Mouse (Mus musculus) forelimb bud, embryonic 11.5 days (tissue): ENCODE data around the gene Rpusd3.

Experiments
- DNase-seq: peaks from one replicate; pipeline ENCODE4 v3.0.0-alpha.2; 2012; ENCODE audit warnings: low read depth, low spot score

Rpusd3 gene

GRCm38 (mm10) chr6:113429965-113430364, 10.8 kb upstream of the Rpusd3 start:
- DNase-seq, result no peak

GRCm38 (mm10) chr6:113428006-113428405, 8.9 kb upstream of the Rpusd3 start:
- DNase-seq, result no peak

GRCm38 (mm10) chr6:113427397-113427796, 8.3 kb upstream of the Rpusd3 start:
- peak; percentile 61 for DNase-seq

- no peak for DNase-seq
Observed at GRCm38 (mm10) chr6:113426696-113427095, 7.6 kb upstream of the Rpusd3 start.

- no peak for DNase-seq
Observed at GRCm38 (mm10) chr6:113424187-113424586, 5.0 kb upstream of the Rpusd3 start.

GRCm38 (mm10) chr6:113423000-113423399, 3.9 kb upstream of the Rpusd3 start:
- DNase-seq, result no peak

GRCm38 (mm10) chr6:113418441-113419198, 520 bp downstream of the Rpusd3 start:
- peak; percentile 29 for DNase-seq

- DNase-seq, result no peak
Observed at GRCm38 (mm10) chr6:113416416-113416815, 2.7 kb downstream of the Rpusd3 start.

GRCm38 (mm10) chr6:113410001-113410400, 9.1 kb downstream of the Rpusd3 start:
- no peak for DNase-seq

GRCm38 (mm10) chr6:113406683-113407082, 12.5 kb downstream of the Rpusd3 start:
- no peak for DNase-seq

- no peak for DNase-seq
Observed at GRCm38 (mm10) chr6:113405483-113405882, 13.7 kb downstream of the Rpusd3 start.

GRCm38 (mm10) chr6:113404649-113405448, 14.3 kb downstream of the Rpusd3 start:
- DNase-seq, result no peak

GRCm38 (mm10) chr6:113402094-113402493, 17.0 kb downstream of the Rpusd3 start:
- no peak for DNase-seq

- no peak for DNase-seq
Observed at GRCm38 (mm10) chr6:113396270-113397030, 22.7 kb downstream of the Rpusd3 start.

- no peak for DNase-seq
Observed at GRCm38 (mm10) chr6:113395501-113395900, 23.6 kb downstream of the Rpusd3 start.

- no peak for DNase-seq
Observed at GRCm38 (mm10) chr6:113394811-113395210, 24.3 kb downstream of the Rpusd3 start.

- DNase-seq, result no peak
Observed at GRCm38 (mm10) chr6:113393951-113394350, 25.2 kb downstream of the Rpusd3 start.

- DNase-seq, result peak; percentile 55
Observed at GRCm38 (mm10) chr6:113392387-113393071, 26.6 kb downstream of the Rpusd3 start.

GRCm38 (mm10) chr6:113392015-113392386, 27.1 kb downstream of the Rpusd3 start:
- DNase-seq, result no peak

GRCm38 (mm10) chr6:113390715-113391114, 28.4 kb downstream of the Rpusd3 start:
- DNase-seq, result no peak

GRCm38 (mm10) chr6:113388960-113389359, 30.2 kb downstream of the Rpusd3 start, which contains the start of gene Ttll3:
Gene Ttll3, plus strand, starts transcription at chr6:113389260.
- DNase-seq, result no peak
